Mouse (Mus musculus): ENCODE measurements around the gene Hsp90ab1. TPM values are rescaled to one million over a fixed set of nuclear protein-coding genes. Genes with fewer than 3 reads are reported as not detected.

Hsp90ab1 gene
- polyA plus RNA-seq, 1 experiment from 2014 or later: 1,012 TPM

DNA sequence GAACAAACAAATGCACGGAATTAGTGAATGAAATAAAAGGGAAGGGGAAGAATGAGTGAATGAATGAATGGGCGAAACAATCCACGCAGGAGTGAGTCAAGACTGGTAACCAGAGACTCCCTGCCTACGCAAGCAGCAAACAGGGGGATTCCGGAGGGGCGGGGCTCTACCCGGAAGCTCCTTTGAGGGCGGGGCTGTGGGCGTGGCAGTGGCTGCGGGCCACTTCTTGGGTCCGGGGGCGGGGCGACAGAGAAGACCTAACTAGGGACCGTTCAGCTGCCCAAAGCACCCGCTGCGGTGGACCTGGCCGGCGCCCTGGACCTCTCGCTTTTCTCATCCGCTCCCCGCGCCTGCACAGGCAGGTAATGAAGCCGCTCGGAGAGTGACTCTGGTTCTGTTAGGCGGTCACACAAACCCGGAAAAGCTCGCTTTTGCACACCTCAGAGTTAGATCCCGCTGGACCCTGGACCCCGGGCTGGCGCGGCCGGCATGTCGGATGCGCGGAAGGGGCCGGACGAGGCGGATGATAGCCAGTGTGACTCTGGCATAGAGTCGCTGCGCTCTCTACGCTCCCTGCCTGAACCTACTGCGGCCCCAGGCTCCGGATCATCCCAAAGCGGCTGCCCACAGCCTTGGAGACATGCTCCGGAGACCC, 17.5 kb downstream of the Hsp90ab1 start, which contains the start of gene Nfkbie:
Gene Nfkbie (plus strand): TSS at position 252 of the 655 bp plus-strand sequence.
- peaks cover 71% of the 10 kb centered on the region for H3K27me3 ChIP-seq
- peak within 1 kb of the TSS; percentile 95 for H3K4me2 ChIP-seq
- ATAC-seq (ENCODE audit: low read depth) (peak; percentile 78), DNase-seq (peak; percentile 90)
- peaks cover 37% of the 10 kb centered on the region for H3K4me1 ChIP-seq (replicated peaks)
- no peak within 1 kb of the TSS for H3K27ac ChIP-seq
- peak within 1 kb of the TSS; percentile 71 for H3K9ac ChIP-seq
- no peaks in the 10 kb centered on the region for H3K36me3 ChIP-seq
- under 1% methylated on average over 45 of the region's 45 CpGs for WGBS (ENCODE audit: insufficient replicate concordance)
- no peaks in the 10 kb centered on the region for H3K9me3 ChIP-seq (replicated peaks)
- peak within 1 kb of the TSS; percentile 65 for H3K4me3 ChIP-seq (replicated peaks)

DNA sequence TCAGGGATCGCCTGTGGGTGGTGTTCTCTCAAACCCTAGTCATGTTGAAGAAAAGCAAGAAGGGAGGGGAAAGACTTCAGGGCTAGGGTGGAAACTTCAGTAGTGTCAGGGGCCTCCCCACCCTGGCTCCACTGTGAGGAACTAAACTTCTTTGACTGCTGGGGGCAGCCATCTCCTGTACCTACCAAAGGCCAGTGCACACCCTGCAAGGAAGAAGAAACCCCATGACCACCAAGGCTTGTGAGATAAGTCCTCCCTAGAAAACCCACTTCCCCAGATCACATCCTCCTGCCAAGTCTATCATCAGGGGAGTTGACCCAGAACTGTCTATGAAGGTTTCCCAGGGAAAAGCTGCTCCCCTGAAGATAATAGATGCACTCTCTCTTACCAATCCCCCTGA, 18.7 kb downstream of the Hsp90ab1 start:
- Histone ChIP-seq H3K27ac (no peak overlapping the region), H3K9me3 (replicated peaks) (no peaks in the 10 kb centered on the region), H3K36me3 (no peaks in the 10 kb centered on the region), H3K9ac (no peak overlapping the region), H3K4me3 (replicated peaks) (no peak overlapping the region), H3K27me3 (peaks cover 77% of the 10 kb centered on the region), H3K4me2 (no peak overlapping the region), H3K4me1 (replicated peaks) (peaks cover 37% of the 10 kb centered on the region)
- ATAC-seq (ENCODE audit: low read depth): no peak
- DNase-seq: no peak
- WGBS (ENCODE audit: insufficient replicate concordance): 13% methylated on average over 1 of the region's 1 CpGs

- Histone ChIP-seq H3K36me3 (no peaks in the 10 kb centered on the region), H3K9ac (no peak overlapping the region), H3K27ac (no peak overlapping the region), H3K4me2 (no peak overlapping the region), H3K4me1 (replicated peaks) (peaks cover 44% of the 10 kb centered on the region), H3K4me3 (replicated peaks) (no peak overlapping the region), H3K27me3 (peaks cover 85% of the 10 kb centered on the region), H3K9me3 (replicated peaks) (no peaks in the 10 kb centered on the region)
- 59% methylated on average over 3 of the region's 3 CpGs for WGBS (ENCODE audit: insufficient replicate concordance)
- DNase-seq: no peak
- ATAC-seq (ENCODE audit: low read depth): no peak
Measured at GRCm38 (mm10) chr17:45553065-45553464, 20.0 kb downstream of the Hsp90ab1 start.

- WGBS (ENCODE audit: insufficient replicate concordance): 1% methylated on average over 8 of the region's 8 CpGs
- Histone ChIP-seq H3K9ac (no peak overlapping the region), H3K4me1 (replicated peaks) (peaks cover 33% of the 10 kb centered on the region), H3K9me3 (replicated peaks) (no peaks in the 10 kb centered on the region), H3K27ac (no peak overlapping the region), H3K4me3 (replicated peaks) (no peak overlapping the region), H3K4me2 (no peak overlapping the region), H3K27me3 (peaks cover 85% of the 10 kb centered on the region), H3K36me3 (no peaks in the 10 kb centered on the region)
- ATAC-seq (ENCODE audit: low read depth): peak; percentile 30
- DNase-seq: peak; percentile 62
Measured at GRCm38 (mm10) chr17:45551816-45552451, 21.1 kb downstream of the Hsp90ab1 start.

DNA sequence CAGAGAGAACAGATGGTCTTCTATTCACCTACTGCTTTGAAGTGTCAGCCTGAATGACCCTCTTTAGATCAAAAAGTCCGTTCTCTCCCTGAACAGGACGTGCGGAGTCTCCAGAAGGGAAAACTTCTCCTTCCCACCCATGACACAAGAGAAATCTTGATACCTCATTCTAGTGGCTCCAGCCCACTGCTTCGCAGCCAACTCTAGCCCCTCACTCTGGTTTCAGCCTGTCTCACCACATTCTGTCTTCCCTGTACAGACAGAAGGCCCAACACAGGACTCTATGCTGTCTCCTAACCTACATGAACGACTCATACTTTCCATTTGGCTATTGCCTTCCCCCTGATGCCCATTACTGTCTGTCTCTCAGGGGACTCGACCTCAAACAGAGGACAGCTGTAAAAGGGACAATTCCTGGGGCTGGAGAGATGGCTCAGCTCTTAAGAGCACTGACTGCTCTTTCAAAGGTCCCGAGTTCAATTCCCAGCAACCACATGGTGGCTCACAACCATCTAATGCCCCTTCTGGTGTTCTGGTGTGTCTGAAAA, 21.7 kb downstream of the Hsp90ab1 start:
- ATAC-seq (ENCODE audit: low read depth): no peak
- H3K4me1 ChIP-seq (replicated peaks): peaks cover 29% of the 10 kb centered on the region
- no peak overlapping the region for H3K4me3 ChIP-seq (replicated peaks)
- H3K9me3 ChIP-seq (replicated peaks): no peaks in the 10 kb centered on the region
- no peak overlapping the region for H3K4me2 ChIP-seq
- 55% methylated on average over 7 of the region's 7 CpGs for WGBS (ENCODE audit: insufficient replicate concordance)
- no peaks in the 10 kb centered on the region for H3K36me3 ChIP-seq
- no peak overlapping the region for H3K27ac ChIP-seq
- H3K27me3 ChIP-seq: peaks cover 85% of the 10 kb centered on the region
- H3K9ac ChIP-seq: no peak overlapping the region
- DNase-seq: no peak

- H3K4me1 ChIP-seq (replicated peaks): peaks cover 23% of the 10 kb centered on the region
- H3K27me3 ChIP-seq: peaks cover 86% of the 10 kb centered on the region
- H3K9ac ChIP-seq: no peak overlapping the region
- no peak for ATAC-seq (ENCODE audit: low read depth)
- no peak overlapping the region for H3K4me2 ChIP-seq
- H3K27ac ChIP-seq: no peak overlapping the region
- no peaks in the 10 kb centered on the region for H3K9me3 ChIP-seq (replicated peaks)
- WGBS (ENCODE audit: insufficient replicate concordance): 35% methylated on average over 5 of the region's 5 CpGs
- DNase-seq: no peak
- no peaks in the 10 kb centered on the region for H3K36me3 ChIP-seq
- H3K4me3 ChIP-seq (replicated peaks): no peak overlapping the region
Measured at GRCm38 (mm10) chr17:45550253-45550652, 22.8 kb downstream of the Hsp90ab1 start.

- H3K27ac ChIP-seq: no peak within 1 kb of the TSS
- no peaks in the 10 kb centered on the region for H3K36me3 ChIP-seq
- H3K4me1 ChIP-seq (replicated peaks): peaks cover 23% of the 10 kb centered on the region
- peaks cover 90% of the 10 kb centered on the region for H3K27me3 ChIP-seq
- 8% methylated on average over 13 of the region's 29 CpGs for WGBS (ENCODE audit: insufficient replicate concordance)
- no peak for DNase-seq
- no peaks in the 10 kb centered on the region for H3K9me3 ChIP-seq (replicated peaks)
- H3K4me2 ChIP-seq: peak within 1 kb of the TSS; percentile 69
- H3K4me3 ChIP-seq (replicated peaks): peak within 1 kb of the TSS; percentile 54
- no peak within 1 kb of the TSS for H3K9ac ChIP-seq
- no peak for ATAC-seq (ENCODE audit: low read depth)
Measured at GRCm38 (mm10) chr17:45549617-45550181, 23.4 kb downstream of the Hsp90ab1 start, which contains the start of gene Tmem151b. Gene Tmem151b (minus strand): TSS chr17:45549677.

- H3K4me2 ChIP-seq: peak overlapping the region; percentile 69
- H3K9ac ChIP-seq: no peak overlapping the region
- no peaks in the 10 kb centered on the region for H3K36me3 ChIP-seq
- peaks cover 24% of the 10 kb centered on the region for H3K4me1 ChIP-seq (replicated peaks)
- ATAC-seq (ENCODE audit: low read depth) (peak; percentile 8; the same call in 1 of the 2 replicates), DNase-seq (no peak)
- no peak overlapping the region for H3K27ac ChIP-seq
- H3K4me3 ChIP-seq (replicated peaks): peak overlapping the region; percentile 54
- no peaks in the 10 kb centered on the region for H3K9me3 ChIP-seq (replicated peaks)
- 4% methylated on average over 49 of the region's 68 CpGs for WGBS (ENCODE audit: insufficient replicate concordance)
- peaks cover 93% of the 10 kb centered on the region for H3K27me3 ChIP-seq
Measured at GRCm38 (mm10) chr17:45548541-45549512, 24.2 kb downstream of the Hsp90ab1 start.

GRCm38 (mm10) chr17:45547461-45548190, 25.4 kb downstream of the Hsp90ab1 start:
- Histone ChIP-seq H3K27ac (no peak overlapping the region), H3K4me1 (replicated peaks) (peaks cover 24% of the 10 kb centered on the region), H3K4me3 (replicated peaks) (no peak overlapping the region), H3K9me3 (replicated peaks) (no peaks in the 10 kb centered on the region), H3K27me3 (peaks cover 96% of the 10 kb centered on the region), H3K9ac (no peak overlapping the region), H3K36me3 (no peaks in the 10 kb centered on the region), H3K4me2 (no peak overlapping the region)
- ATAC-seq (ENCODE audit: low read depth) (no peak), DNase-seq (no peak)
- WGBS (ENCODE audit: insufficient replicate concordance): 51% methylated on average over 5 of the region's 5 CpGs

DNA sequence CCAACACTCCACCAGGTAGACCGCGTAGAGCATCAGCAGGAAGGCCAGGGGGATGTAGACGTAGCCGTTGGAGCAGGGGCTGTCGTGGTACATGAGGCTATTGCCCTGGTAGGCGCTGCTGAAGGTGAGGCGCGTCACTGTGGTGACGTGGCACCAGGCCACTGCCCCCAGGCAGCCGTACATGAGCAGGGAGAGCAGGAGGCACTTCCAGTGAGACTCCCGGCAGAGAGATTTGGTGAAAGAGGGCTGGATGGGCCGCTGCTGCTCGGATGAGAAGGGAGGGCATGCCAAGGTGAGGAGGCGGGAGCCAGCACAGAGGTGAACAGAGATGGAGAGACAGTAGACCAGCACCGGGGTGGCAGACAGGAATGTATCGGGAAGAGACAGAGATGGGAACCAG, 26.1 kb downstream of the Hsp90ab1 start:
- peaks cover 23% of the 10 kb centered on the region for H3K4me1 ChIP-seq (replicated peaks)
- no peak for DNase-seq
- H3K27ac ChIP-seq: no peak overlapping the region
- H3K9me3 ChIP-seq (replicated peaks): no peaks in the 10 kb centered on the region
- no peak overlapping the region for H3K4me2 ChIP-seq
- H3K4me3 ChIP-seq (replicated peaks): no peak overlapping the region
- H3K9ac ChIP-seq: no peak overlapping the region
- ATAC-seq (ENCODE audit: low read depth): no peak
- WGBS (ENCODE audit: insufficient replicate concordance): 53% methylated on average over 16 of the region's 16 CpGs
- H3K27me3 ChIP-seq: peaks cover 100% of the 10 kb centered on the region
- no peaks in the 10 kb centered on the region for H3K36me3 ChIP-seq
